Mouse (Mus musculus) thymus, adult 2 months (tissue): ENCODE measurements around the gene Clcn2.

Source experiments
- CTCF ChIP-seq: fragments of 200-500 bp; IDR thresholded peaks from 2 replicates; pipeline ENCODE4 v1.5.1; 2012; ENCODE audit warnings: mild to moderate bottlenecking, control low read depth, low read length, moderate library complexity, borderline replicate concordance; ENCODE audit not compliant: control insufficient read depth, poor library complexity, insufficient read depth; ENCODE audit errors: extremely low read depth
- POLR2A ChIP-seq: fragments of 200-500 bp; IDR thresholded peaks from 2 replicates; pipeline ENCODE4 v1.6.1; 2012; ENCODE audit warnings: mild to moderate bottlenecking, low read length, control low read depth, moderate library complexity; ENCODE audit not compliant: control insufficient read depth, poor library complexity, insufficient read depth; ENCODE audit errors: extremely low read depth

DNA sequence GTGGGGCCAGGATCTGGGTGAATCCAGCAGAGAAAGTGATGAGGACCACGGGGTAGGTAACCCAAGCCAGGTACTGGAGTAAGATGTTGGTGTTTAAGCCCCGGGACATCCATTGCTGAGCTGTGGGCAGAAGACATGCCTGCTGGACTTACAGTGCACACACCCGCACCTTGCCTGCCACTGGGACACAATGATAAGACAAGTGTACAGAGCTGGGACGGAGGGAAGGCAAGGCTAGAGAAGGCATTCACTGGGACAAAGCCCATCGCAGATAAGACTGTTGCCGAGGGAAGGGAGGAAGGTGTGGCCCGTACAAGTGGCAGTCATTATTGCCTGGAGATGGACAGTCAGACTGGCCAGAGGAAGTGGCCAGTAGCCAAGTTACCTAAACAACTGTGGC lies 4.7 kb downstream of the Clcn2 start:
- no peak for TF ChIP-seq CTCF
- no peak for TF ChIP-seq POLR2A
